Mouse (Mus musculus) layer of hippocampus, adult 9-10 months (tissue): ENCODE data around the gene Eif3g.

Experiments used
- DNase-seq: peaks from one replicate; pipeline ENCODE4 v3.0.0; 2022; ENCODE audit warnings: low spot score

Gene Eif3g

GRCm38 (mm10) chr9:20898511-20899073, at the start of gene Eif3g:
Gene Eif3g (minus strand): TSS chr9:20898623.
- DNase-seq, result no peak

GRCm38 (mm10) chr9:20946066-20946880, 47.9 kb upstream of the Eif3g start:
- DNase-seq, result no peak

DNA sequence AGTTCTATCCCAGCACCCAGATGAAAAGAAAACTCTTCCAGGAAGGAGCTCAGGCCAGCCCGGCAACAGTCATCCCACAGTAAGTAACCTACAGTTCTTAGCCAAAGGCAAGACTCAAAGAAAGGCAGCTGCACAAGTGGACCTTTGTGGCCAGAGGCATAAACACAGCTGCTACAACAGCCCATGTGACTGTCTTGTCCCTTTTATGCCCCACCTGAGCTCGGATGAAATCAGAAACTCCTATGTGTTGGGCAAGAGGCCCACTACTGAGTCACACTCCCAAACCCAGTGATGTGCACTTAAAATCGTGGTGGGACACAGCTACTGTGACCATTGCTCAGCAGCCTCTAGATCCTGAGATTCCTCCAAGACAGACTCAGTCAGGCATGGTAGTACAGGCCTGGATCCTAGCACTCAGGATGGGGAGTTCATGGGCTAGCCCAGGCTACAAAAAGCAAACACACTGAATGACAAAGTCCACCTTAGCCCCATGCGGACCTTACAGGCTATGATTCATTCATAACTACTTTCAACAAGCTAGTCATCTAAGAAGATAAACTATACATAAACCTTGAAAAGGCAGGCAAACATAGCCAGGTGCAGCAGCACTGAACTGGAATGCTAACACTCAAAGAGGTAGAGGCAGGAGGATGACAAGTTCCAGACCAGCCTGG, 46.4 kb upstream of the Eif3g start:
- no peak for DNase-seq

DNA sequence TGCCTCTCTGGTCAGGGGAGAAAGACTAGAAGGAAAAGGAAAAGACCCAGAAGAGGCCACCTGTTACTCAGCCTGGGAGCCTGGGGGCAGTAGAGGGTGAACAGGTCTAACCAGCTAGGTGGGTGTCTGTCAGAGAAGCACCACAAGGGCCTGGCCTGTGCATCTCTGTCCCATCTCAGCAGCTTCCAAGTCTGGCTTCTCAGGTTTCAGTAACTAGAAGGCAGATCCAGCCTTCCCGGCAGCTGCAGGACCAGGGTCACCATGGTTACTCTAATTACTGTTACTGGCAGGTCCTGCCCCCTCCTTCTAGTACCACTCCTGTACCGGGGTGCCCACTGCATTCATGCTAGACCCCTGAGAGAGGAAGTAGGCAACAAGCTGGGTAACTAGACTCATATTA, 45.5 kb upstream of the Eif3g start:
- no peak for DNase-seq

GRCm38 (mm10) chr9:20943396-20943795, 45.0 kb upstream of the Eif3g start:
- no peak for DNase-seq

GRCm38 (mm10) chr9:20923258-20923657, 24.8 kb upstream of the Eif3g start:
- no peak for DNase-seq

DNA sequence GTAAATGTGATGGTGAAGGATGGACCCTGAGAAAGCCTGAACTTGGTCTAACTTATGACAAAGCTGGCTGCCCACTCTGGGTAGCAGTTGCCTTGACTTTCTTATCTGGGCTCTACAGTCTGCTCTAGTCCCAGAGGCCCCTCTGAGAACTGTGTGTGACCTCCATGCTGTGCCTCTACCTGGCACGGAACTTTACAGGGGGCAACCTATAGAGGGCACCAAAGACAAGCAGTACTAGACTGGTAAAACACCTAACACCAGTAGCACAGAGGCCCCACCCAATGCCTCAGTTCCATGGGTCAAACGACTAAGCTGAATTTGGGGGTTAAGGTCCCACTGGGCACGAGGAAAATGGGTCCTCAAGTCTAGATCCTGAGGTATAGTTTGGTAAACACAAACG, 17.7 kb upstream of the Eif3g start:
- DNase-seq, result no peak

- DNase-seq, result no peak
Observed at GRCm38 (mm10) chr9:20909948-20910347, 11.5 kb upstream of the Eif3g start.

DNA sequence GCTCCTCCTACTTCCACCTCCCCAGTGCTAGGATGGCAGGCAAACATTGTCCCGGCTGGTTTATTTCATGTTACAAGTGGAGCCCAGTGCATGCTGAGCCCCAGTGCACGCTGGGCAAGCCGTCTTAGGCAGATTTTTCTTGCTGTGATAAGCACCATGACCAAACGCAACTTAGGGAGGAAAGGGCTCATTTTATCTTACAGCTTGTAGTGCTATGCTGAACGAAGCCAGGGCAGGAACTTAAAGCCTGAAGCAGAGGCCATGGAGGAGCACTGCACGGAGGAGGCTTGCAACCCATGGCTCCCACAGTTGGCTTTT, 3.7 kb upstream of the Eif3g start:
- DNase-seq, result no peak

DNA sequence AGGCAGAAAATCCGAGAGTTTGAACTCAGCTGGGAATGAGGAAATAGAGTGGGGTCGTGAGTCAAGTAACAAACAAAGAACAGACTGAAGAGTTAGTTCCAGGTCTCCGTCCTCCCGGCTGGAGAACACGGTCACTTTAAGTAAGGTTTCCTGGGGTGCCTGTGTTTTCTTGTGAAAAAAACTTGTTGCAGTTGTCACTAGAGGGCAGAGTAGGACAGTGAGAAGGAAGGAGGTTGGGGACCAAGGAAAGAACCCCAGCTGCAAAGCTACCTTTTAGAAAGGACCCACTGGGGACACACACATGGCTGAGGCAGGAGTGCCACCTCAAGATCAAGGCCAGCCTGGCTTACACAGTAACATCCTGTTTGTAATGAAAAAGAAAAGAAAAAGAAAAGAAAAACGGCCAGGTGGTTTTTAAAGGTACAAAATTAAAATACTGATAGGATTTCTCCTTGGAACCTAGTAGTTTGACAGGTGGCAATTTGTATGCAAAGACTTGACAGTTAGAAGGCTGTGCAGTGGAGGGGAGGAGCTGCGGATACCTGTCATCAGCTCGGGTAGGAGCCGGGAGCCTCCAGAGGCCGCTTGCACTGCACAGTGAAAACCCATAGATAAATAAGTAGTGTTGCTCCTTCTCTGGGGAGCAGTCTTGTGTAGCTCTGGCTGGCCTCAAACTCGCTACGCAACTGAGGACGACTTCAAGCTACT, 3.2 kb upstream of the Eif3g start:
- no peak for DNase-seq

- no peak for DNase-seq
Observed at GRCm38 (mm10) chr9:20897736-20898510, 500 bp downstream of the Eif3g start.

GRCm38 (mm10) chr9:20895382-20895781, 3.0 kb downstream of the Eif3g start:
- DNase-seq, result no peak

GRCm38 (mm10) chr9:20894629-20895028, 3.8 kb downstream of the Eif3g start:
- DNase-seq, result no peak

DNA sequence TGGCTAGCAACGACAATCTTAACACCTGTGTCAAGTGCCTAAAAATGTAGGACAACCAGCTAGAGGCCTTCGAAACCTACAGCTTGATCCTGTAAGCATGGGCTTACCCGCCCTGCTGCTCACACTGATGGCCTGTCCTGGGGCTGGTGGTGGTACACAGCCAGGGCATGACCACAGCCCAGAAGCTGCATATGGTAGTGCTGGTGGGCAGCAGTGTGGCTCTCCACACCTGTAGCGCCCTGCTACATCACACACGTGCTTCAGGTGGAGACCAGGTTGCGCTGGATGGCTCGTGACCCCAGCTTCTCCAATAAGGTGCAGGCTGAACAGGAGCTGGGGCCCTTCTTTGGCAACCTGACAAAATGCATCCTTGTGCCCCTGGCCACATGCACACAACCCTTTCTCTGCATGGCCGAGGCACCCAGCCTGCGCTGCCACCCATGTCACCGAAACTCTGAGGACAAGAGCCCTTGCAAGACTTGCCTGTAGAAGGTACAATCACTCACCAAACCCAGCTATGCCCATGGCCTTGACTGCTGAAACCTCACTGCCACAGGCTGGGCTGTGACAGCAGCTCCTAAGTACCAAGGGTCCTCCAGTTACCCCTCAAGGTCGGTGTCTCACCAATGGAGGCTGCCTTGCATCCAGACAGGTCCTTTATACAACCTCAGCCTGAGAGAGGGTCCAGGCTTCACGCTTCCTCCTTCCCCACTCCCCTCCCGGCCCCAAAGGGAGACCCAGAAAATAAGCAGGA, 4.7 kb downstream of the Eif3g start:
- DNase-seq, result no peak

- DNase-seq, result no peak
Observed at GRCm38 (mm10) chr9:20893069-20893468, 5.4 kb downstream of the Eif3g start.

DNA sequence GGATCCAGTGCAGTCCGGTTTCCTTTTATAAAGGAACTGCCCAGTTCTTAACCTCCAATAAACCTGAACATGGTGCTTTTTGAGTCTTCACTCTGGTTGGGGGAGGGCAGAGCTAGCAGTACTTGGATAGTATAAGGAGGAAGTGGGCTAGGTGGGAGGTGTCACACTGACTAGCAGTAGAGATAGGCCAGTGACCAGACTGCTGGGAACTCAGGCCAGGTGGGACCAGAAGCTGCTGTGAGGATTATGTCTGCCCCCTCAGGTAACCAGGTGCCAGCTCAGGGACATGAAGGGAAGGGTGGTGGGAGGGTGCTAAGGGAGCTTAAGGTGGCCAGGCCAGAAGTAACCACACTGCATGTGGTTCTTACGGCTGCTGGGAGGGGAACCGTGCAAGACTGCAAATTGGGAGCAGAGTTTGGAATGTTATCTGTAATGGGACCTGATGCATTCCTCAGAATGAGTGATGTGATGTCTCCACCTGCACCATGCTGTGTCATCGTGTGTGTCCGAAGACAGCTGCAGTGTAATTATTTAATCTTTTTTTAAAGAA, 6.2 kb downstream of the Eif3g start:
- DNase-seq, result no peak

GRCm38 (mm10) chr9:20891339-20892103, 6.9 kb downstream of the Eif3g start:
- DNase-seq, result no peak

- no peak for DNase-seq
Observed at GRCm38 (mm10) chr9:20890411-20890810, 8.0 kb downstream of the Eif3g start.

- no peak for DNase-seq
Observed at GRCm38 (mm10) chr9:20889185-20890141, 9.0 kb downstream of the Eif3g start.
